Mouse (Mus musculus): ENCODE data around the gene D11Wsu47e.
A peak's percentile ranks its signal among the peaks of the same experiment; 100 is the strongest.

DNA sequence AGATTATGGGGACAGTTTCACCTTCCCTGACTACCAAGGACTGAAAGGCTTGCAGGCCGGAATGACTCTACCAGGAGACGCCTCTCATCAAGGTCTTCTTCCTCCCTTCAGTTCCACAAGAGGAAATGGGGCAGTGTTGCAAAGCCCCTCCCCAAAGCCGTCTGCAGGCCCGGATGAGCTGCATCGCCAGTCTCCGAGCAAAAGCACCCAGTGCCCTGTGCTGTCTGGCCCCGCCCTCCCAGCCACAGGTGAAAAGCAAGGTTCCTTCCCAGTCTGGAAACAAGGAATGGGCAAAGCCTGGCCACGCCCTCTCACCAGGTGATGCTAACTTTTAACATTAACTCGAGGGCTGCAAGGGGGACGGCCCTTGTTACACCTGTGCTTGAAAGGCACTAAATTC lies 17.6 kb upstream of the D11Wsu47e start:
- TF ChIP-seq POLR2A (IDR thresholded peaks at IDR 0.05; ENCODE audit: insufficient read depth, low read length) (no peak), CTCF (IDR thresholded peaks at IDR 0.05; ENCODE audit: low read depth, low read length) (no peak), EP300 (IDR thresholded peaks at IDR 0.05; ENCODE audit: insufficient read depth, low read depth, low read length) (0 out of 2 replicates have a peak, but pooled peaks have one; percentile 32)
